Mouse (Mus musculus) cerebellum, adult 8-10 months (tissue): ENCODE measurements around the gene Gm5129.
"Not testable (repeated sequence)": the region's sequence is repeated elsewhere in the genome, so short reads cannot be mapped to it uniquely, and the experiment has no call there.

Experiments
- DNase-seq: peaks from one replicate; pipeline ENCODE4 v3.0.0; 2022

The Gm5129 gene

DNA sequence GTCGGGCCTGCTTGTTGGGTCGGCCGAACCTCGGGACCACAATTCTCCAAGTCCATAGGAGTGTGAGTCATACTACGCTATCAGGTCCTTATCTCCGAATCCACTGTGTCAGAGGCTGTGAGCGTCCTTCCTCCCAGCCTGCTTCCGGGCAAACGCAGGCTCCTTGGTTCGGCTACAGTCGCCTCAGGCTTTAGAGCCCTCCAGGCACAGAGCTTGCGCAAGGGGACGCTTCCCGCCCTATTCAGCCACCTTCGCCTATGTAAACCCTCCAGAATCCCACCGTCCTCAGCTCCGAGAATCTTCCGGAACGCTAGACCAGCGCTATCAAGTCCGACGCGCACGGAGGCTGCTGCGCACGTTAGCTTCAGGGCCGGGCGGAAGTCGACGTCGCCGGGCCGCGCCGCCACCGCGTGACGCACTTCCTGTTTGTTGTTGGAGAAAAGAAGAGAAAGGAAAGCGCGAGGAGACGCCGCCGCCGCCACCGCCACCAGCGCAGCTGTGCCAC, at the start of gene Gm5129, which contains the start of gene Dnajb6:
Gene Gm5129 (minus strand): TSS at position 380 of the 505 bp plus-strand sequence.
Gene Dnajb6 (plus strand): TSS at position 132 of the 505 bp plus-strand sequence.
- DNase-seq = peak; percentile 96

DNA sequence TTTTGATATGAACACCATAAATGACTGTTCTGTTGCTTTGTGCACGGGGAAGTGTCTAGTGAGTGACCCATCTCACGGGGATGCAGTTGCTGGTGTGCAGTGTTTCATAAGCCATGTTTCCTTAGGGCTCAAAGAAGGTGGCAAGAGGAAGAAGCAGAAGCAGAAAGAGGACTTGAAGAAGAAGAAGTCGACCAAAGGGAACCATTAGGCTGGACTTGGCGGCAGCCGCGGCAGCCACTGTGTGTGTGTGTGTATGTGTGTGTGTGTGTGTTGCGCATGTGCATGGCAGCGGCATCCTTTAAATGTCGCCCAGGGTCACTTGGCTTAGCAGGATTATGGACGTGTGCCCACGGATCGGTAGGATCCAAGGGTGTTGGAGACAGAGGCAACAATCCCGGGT, 49.2 kb upstream of the Gm5129 start:
- DNase-seq = not testable (repeated sequence)

DNA sequence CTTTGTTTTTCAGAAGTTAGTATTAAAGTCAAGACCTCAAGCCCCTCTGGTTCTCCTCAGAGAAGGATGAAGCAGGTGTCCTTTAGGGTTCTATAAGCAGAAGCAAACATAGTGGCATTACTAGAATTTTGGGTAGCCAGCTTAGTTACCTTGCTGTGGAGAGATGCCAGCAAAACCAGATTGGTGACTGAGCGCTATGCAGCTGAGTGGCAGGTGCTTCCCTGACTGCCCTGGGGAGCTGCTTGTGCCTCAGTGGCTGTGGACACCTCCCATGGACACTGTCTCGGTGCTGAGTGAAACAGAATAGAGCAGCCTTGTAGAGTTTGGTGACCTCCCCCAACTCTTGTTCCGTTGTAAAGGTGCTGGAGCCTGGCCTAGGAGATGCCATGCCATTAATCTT, 46.5 kb upstream of the Gm5129 start:
- DNase-seq = no peak

DNA sequence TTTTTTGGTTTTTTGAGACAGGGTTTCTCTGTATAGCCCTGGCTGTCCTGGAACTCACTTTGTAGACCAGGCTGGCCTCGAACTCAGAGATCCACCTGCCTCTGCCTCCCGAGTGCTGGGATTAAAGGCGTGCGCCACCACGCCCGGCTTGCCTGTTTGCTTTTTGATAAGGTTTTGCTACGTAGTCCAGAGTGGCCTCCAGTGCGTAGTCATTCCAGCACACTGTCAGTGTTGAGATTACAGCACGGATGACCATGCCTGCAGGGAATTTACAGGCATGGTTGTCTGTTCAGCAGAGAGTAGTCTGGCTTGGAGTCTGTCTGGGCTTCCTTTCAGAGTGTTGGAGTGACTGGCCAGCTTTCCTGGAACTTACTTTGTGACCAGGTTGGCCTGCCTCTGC, 44.0 kb upstream of the Gm5129 start:
- DNase-seq = not testable (repeated sequence)

DNA sequence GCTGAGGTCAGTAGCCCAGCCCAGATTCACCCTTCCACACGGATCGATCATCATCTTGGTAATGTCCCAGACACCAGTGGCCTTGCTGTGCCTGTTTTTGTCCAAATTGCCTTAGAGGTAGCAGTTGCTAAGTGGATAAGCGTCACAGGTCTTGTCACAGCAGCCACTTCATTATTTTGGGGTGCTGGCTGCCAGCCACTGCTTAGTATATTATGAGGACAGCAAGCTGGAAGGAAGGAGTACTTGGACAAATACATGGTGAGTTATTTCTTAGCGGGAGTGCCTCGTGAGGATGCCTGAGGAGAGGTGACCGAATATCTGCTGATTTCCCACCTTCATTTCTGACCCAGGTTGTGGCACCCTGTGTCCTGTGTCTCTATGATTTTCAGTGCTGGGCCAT, 42.3 kb upstream of the Gm5129 start:
- no peak for DNase-seq

DNA sequence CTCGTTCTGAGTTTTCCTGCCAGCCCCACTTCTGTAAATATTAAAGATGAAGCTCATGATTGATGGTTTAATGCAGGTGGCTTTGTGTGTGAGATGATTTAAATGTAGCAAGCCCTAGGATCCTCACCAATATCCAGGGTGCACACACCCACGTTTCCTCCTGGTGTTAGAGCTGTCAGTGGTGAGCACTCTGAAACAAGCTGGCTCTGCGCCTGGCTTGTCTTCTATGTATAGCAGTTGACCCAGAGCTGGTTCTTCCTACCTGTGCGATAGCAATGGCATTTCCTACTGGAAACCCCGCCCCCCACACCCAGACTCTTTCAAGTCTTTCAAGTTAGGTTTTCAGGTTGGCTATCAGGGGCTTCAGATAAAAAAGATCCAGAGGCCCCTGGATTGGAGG, 39.7 kb upstream of the Gm5129 start:
- DNase-seq = peak; percentile 32

DNA sequence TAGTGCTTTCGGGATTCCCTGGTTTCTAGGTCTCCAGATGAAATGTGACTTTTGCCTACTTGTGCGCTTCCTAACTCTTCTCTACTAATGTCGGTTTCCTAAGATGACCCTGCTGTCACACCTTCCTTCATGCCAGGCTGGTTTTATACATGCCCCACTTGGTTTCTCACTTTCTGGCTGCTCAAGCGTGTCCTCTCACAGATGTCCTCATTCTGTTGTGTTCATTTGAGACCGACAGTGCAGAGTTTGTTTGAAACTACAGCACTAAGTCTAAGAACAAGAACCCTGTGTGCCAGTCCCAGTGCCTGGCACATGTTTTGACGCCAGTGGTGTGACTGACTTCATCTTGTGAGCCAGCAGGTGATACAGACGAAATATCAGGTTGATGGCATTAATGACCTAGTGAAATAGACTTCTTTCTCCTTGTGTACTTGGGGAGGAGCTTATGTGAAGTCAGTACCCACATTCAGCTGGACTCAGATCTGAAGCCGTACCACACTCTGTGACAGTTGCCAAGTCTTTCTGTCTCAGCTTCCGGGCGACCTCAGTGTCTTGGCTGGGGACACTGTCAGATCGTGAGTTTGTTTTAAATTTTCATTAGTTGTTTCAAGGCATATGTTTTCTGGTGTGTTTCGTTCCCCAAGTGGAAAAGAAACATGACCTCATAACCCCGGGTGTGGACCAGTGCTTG, 37.9 kb upstream of the Gm5129 start:
- peak; percentile 33 for DNase-seq

DNA sequence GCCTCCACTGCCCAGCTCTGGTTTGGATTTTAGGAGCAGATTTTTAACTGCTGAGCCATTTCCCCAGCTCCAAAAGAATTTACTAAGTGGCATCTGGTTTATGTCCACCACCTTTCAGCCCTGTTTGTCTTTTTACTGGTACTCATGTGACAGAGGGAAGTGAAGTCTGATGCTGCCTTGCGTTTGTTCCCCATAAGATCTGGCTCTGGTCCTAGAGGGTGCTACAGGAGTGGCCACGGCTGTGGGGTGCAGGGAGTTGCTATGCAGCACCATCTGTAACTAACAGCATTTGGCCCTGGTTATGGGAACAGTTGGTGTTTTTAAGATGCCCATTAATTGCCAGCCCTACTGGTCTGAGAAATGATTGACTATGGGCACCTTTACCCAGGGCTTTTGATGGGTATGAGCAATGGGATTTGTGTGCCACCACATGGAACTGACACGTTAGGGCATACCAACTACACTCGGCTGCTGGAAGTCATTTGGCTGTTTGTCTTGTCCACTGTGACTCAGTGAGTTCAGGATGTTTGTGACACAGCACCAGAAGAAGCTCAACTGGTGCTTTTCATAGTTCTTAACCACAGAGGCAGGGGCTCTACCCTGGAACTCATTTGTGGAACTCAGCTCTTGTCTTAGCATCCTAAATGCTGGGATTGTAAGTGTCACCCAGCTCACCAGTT, 37.1 kb upstream of the Gm5129 start:
- peak; percentile 65 for DNase-seq

DNA sequence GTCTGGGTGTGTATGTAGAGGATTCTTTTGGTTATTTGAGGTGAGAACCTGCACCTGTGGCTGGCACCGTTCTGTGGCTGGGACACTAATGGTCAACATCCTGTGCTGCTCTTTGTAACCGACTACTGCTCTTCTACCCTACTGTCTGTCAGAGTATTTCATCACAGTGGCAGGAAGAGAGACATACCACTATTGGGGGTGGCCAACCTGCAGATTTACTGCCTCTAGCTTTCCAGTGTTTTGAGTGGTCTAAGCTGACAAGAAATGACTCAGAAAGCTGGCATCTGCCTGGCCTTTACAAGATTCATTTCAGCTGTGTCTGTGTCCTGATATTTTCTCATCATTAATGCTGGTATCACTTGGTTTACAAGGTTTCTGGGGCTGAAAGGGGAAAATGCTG, 36.3 kb upstream of the Gm5129 start:
- no peak for DNase-seq

DNA sequence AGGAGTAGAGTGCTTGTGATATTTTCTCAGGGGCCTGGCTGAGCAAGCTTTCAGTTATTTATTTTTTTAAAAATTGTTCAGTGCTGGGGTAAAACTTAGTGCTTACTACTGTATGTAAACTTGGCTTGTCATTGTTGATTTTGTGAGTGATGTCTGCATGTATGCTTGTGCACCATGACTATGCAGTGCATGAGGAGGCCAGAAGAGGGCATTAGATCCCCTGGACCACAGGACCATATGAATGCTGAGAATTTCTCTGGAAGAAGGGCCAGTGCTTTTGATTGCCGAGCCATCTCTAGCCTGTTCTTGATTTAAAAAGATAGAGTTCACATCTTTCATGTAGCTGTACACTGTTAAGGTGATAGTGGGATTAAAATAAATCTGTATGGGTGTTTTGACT, 35.2 kb upstream of the Gm5129 start:
- DNase-seq = no peak

DNA sequence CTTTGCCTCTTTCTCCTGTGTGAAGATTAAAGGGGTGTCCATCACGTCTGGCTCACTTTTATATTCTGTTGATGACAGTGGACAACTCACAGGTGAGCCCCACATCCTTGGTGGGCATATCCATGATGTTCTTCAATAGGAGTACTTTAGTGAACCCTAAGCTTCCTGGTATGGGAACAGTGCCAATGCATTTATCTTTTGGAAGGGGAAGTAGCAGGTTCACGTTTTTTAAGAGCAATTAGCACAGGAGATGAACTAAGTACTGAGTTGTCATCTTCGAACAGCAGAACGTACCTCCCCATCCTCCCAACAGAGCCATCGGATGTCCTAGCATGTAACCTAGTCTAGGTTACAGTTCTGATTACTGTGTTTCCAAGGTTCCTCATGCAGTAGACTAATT, 23.6 kb upstream of the Gm5129 start:
- no peak for DNase-seq

DNA sequence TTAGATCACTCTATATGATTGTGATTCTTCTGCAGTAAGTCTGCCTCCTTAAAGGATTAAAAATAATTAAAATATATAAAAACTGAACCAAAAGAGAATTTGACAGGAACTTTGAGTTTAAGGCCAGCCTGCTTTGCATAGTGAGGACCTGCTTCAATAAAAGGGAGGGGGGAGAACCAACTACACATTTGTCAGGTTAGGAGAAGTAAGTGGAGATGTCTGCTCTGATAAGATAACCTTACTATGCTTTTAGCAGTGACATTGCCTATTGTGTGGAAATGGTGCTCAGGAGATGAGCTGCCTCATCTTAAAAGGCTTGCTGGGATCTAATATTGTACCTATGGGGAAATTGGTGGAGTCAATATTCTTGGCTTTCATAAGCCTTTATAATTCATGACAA, 17.2 kb upstream of the Gm5129 start:
- no peak for DNase-seq

DNA sequence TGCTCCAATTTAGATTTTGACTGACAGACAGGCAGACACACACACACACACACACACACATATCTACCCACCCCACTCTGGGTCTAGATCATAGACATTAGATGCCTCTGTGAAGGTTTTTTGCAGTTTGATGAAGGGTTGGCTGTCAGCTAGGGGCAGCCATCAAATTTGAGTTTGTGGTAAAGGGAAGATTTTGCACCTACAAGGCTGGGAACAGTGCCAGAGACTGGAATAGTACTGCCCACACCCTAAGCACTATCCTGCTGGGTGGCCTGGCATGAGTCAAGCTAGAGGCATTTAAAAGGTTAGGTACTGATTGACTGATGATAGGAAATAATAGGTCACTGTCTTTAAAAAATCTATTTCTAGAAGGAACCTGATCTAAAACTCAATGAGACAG, 15.6 kb upstream of the Gm5129 start:
- DNase-seq = peak; percentile 44

DNA sequence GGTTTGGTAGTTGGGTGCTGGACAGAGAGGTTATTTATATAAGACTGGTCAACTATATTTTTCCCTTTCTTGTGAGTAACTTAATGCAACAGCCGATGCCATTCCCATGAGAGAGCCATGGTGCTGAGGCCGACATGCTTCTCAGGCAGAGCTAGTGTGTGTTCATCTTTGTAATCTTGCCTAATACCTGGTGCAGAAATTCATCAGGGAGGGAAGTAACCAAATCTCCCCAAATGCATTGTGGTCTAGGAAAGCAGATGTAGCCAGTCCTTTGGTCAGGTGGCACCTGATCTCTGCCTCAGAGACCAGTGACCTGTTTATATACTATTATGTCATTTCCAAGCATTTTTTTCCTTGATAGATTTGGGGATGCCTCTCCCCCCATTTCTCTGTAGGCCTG, 11.9 kb upstream of the Gm5129 start:
- no peak for DNase-seq

DNA sequence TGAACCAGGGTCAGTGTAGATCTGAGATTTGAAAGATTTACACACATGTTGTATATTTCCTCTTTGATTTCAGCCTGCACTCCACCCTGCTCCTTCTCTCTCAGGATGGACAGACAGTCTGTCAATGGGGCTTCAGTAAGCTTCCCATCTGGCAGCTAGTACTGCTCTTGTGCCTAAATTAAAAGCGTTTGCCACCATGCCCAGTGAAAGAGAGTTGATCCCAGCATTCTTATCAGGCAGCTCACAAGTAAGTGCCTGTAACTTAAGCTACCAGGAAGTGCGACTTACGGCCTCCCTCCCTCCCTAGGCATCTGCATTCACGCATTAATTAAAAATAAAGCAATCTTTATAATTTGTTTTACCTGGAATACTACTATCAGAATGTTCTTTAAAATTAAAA, 5.4 kb upstream of the Gm5129 start:
- no peak for DNase-seq

DNA sequence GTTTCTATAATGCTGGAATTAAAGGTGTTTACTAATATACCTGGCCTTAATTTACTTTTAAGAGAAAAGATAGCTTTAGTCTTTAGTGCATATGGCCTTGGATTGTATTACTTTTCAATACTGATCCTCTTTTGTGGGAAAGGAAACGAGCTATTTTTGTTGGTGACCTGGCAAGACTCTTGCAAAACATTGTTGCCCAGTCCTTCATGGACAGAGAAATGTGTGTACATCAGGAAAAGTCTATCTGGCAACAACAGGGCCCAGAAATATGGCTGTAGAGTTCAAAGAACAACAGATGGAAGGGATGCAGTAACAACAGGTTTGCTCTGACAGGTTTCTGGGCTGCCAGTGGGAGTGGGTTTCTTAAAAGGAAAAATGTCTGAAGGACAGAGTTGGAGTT, 4.9 kb upstream of the Gm5129 start:
- DNase-seq = no peak

DNA sequence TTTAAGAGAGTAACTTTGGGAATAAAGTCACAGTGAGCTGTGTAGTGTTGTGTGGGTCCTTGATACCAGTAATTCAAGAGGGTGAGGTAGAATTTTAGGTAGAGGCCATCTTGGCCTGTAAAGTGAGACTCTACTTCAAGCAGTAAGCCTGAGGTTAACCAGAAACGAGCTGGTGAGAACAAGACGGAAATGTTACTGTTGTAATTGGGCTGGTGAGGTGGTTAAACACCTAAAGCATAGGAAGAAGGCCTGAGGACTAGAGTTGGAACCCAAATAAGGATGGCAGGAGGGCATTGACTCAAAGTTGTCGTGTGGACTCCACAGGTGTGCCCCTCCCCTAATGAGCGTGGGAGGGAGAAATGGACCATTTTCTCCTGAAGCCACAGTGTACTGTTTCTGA, 2.3 kb upstream of the Gm5129 start:
- DNase-seq = no peak

DNA sequence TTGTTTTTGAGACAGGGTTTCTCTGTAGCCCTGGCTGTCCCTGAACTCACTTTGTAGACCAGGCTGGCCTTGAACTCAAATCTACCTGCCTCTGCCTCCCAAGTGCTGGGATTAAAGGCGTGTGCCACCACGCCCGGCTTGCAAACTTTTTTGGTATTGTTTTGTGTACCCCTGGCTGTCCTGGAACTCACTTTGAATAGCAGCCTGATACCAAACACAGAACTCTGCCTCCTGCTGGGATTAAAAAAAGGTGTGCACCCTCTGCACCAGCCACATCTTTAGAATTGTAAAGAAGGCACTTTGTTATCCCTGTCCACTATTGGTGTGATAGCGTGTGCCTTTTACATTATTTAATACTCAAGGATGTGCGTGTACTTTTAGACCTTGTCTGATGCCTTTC, 1.7 kb upstream of the Gm5129 start:
- DNase-seq = no peak

DNA sequence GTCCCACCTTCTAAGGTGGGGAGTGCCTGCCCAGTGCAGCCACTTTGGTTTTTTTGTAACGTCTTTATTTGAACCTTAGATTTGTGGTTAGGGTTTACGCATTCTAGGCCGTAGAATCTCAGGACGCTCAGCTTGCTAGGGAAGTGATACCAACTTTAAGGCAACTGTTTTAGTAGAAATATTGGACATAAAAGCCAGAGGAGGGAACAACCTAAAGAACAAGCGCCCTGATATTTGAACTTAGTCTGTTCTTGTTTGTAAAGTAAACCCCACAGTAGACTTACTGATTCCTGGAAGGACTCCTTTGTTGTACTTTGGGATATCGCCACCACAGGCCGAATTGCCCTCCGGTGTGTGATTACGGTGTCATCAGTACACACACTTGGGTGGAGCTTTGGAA, 1.2 kb upstream of the Gm5129 start:
- DNase-seq = no peak

DNA sequence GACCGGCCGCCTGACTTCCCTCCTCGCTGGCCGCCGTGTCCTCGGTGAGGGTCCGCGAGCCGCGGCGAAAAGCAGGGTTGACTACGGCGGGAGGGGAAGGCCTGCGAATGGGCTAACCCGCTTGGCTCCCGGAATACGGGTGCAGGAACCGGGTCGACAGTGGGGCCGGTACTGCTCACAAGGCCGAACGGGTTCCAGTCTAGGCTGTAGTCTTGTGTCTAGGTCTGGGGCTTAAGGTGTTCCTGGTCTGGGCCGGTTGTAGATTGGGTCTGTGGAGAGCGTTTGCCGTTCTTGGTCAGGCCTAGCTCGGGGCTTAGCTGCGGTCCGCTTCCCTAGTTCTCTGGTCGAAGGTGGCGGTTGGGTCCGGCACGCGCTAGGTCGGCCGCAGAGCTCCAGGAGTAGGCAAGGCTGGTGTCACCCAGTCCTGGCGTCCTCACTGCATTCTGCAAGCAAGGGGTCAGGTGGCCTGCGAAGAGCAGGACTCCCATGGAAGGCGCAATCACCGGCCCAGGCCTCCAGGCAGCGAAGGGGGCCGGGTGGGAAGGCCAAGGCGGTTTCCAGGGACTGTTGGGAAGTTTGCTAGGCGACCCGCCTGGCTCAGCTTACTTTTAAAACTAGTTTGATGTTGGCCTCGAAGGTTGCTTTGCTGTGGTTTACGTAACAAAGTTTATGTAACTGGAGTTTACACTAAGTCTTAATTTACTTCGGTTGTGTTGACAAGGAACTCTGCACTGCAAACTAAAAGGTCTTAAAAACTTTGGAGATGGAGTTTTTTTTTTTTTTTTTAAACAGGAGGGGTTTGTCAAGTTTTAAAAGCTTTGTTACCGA, 551 bp upstream of the Gm5129 start:
- no peak for DNase-seq

DNA sequence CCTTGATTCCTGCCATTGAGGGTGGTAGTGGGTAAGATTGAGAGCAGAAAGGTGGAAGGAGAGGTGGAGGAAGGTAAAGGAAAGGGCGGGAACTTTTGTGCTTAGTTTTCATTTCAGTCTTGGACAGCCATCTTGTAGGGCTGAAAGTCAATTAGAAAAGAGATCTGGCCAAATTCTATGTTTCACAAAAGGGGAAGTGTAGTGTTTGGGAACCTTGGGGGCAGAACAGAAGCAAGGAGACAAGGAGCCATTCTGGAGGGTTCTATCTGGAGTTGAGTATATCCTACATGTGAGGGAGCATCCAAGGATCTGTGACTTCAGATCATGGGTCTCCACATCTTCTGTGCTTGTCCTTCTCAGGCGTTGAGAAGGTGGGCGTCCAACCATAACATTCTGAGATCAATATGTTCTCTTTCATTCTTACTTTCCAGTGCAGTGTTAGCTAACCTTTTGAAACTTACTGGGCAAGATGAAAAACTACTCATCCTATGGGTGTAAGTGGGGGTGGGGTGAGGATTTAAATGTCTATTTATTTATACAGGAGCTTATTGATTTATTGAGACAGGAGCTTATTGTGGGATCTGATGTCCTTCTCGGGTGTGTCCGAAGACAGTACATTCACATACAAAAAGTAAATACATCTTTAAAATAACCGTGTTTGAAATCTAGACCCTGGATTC, 765 bp downstream of the Gm5129 start:
- no peak for DNase-seq

DNA sequence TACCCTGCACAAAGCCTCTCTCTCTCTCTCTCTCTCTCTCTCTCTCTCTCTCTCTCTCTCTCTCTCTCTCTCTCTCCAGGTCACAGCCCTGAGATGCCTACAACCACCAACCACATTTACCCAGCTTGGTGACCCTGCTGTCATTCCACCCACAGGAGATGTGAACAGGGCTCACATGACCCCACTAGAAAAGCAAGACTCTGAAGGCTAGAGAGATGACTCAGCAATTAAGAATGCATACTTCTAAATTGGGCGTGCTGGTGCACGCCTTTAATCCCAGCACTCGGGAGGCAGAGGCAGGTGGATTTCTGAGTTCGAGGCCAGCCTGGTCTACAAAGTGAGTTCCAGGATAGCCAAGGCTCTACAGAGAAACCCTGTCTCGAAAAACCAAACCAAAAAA, 9.7 kb downstream of the Gm5129 start:
- DNase-seq = not testable (repeated sequence)

DNA sequence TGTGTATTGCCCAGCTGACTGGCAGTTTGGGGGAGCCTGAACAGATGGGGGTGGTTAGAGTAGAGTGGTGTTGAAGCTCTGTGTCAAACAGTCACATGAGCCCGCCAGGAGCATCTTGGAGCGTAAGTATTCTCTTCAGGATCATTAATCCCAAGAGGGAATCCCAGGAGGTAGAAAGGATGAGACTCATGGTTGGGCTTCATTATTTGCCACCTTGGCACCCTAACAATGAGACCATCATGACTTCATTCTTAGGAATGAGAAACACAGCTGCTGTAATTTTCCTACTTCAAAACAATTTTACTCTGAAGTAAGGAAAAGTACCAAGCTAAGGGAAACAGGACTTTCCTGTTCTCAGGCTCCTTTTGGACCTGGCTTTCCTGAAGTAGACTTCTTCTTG, 10.4 kb downstream of the Gm5129 start:
- DNase-seq = no peak
